ENCODE assay signal across 29 mouse cellular contexts in genomic region chr9:63760783-63761182, GRCm38 (mm10). TPM values are rescaled to one million over a fixed set of nuclear protein-coding genes. Genes with fewer than 3 reads are reported as not detected.
DNase-seq lines count a peak whose midpoint lies in the region; ATAC-seq and TF ChIP-seq lines count a peak whose summit lies in the region.
"Had no signal": no experiment of that assay in that cellular context is flagged by ENCODE, and none has a peak within 500 bp of the region (broad histone marks: within the 10 kb centered on the region; RNA-seq: fewer than 3 reads in every experiment).

No protein-coding gene starts in this region.

- H3K4me2 ChIP-seq in kidney, embryonic 16.5 days (replicated peaks; ENCODE audit: low read depth, low read length), result no peak overlapping the region
- H3K4me2 ChIP-seq in liver, embryonic 15.5 days, result 0 out of 2 replicates have a peak overlapping the region, but pooled peaks have one; percentile 16
- H3K4me2 ChIP-seq in intestine, postnatal 0 days (replicated peaks; ENCODE audit: low read depth), result peak overlapping the region; percentile 37
- 0 out of 2 replicates have a peak overlapping the region, but pooled peaks have one; percentile 22 for H3K4me2 ChIP-seq in stomach, embryonic 16.5 days (ENCODE audit: low read depth, low read length)
- H3K4me2 ChIP-seq: embryonic facial prominence, embryonic 13.5 days; forebrain, embryonic 15.5 days; heart, embryonic 15.5 days; hindbrain, embryonic 12.5 days; midbrain, embryonic 12.5 days; neural tube, embryonic 13.5 days had no signal

- H3K27ac ChIP-seq in kidney, embryonic 16.5 days (ENCODE audit: low read length), result peak overlapping the region; percentile 69
- H3K27ac ChIP-seq in liver, embryonic 15.5 days (replicated peaks), result peak overlapping the region; percentile 94
- H3K27ac ChIP-seq in intestine, postnatal 0 days (ENCODE audit: low read depth, low read length), result peak overlapping the region; percentile 80
- H3K27ac ChIP-seq in stomach, embryonic 16.5 days (ENCODE audit: low read length), result peak overlapping the region; percentile 60; the same call in 1 of the 2 replicates
- H3K27ac ChIP-seq: embryonic facial prominence, embryonic 13.5 days; forebrain, embryonic 10.5 days; forebrain, embryonic 15.5 days; heart, embryonic 10.5 days; heart, embryonic 15.5 days; hindbrain, embryonic 12.5 days; liver, embryonic 14.5 days; midbrain, embryonic 12.5 days; neural tube, embryonic 13.5 days had no signal

- H3K9me3 ChIP-seq in kidney, embryonic 16.5 days (ENCODE audit: low read length), result no peaks in the 10 kb centered on the region
- no peaks in the 10 kb centered on the region for H3K9me3 ChIP-seq in liver, embryonic 15.5 days (replicated peaks)
- H3K9me3 ChIP-seq in intestine, postnatal 0 days (ENCODE audit: control insufficient read depth), result no peaks in the 10 kb centered on the region
- H3K9me3 ChIP-seq in stomach, embryonic 16.5 days (replicated peaks; ENCODE audit: control insufficient read depth, low read length), result peaks cover 4% of the 10 kb centered on the region; the same call in 1 of the 2 replicates
- H3K9me3 ChIP-seq: forebrain, embryonic 15.5 days; heart, embryonic 15.5 days; neural tube, embryonic 13.5 days had no signal

- peak overlapping the region; percentile 23; the same call in 1 of the 2 replicates for H3K9ac ChIP-seq in kidney, embryonic 16.5 days (replicated peaks; ENCODE audit: low read length)
- no peak overlapping the region for H3K9ac ChIP-seq in liver, embryonic 15.5 days
- no peak overlapping the region; the same call in 1 of the 2 replicates for H3K9ac ChIP-seq in intestine, postnatal 0 days (ENCODE audit: low read depth, low read length)
- H3K9ac ChIP-seq in stomach, embryonic 16.5 days (ENCODE audit: low read length), result no peak overlapping the region
- H3K9ac ChIP-seq: embryonic facial prominence, embryonic 13.5 days; forebrain, embryonic 15.5 days; heart, embryonic 15.5 days; hindbrain, embryonic 12.5 days; liver, embryonic 14.5 days; midbrain, embryonic 12.5 days; neural tube, embryonic 13.5 days had no signal

- no peak for TF ChIP-seq CTCF in intestine, postnatal 0 days (IDR thresholded peaks at IDR 0.05; ENCODE audit: low read depth)

- H3K4me3 ChIP-seq in kidney, embryonic 16.5 days (ENCODE audit: low read length), result no peak overlapping the region
- H3K4me3 ChIP-seq in liver, embryonic 15.5 days (replicated peaks), result no peak overlapping the region
- no peak overlapping the region for H3K4me3 ChIP-seq in intestine, postnatal 0 days (ENCODE audit: low read depth, low read length)
- no peak overlapping the region for H3K4me3 ChIP-seq in stomach, embryonic 16.5 days (replicated peaks; ENCODE audit: low read length)
- H3K4me3 ChIP-seq: embryonic facial prominence, embryonic 13.5 days; forebrain, embryonic 10.5 days; forebrain, embryonic 15.5 days; heart, embryonic 10.5 days; heart, embryonic 15.5 days; hindbrain, embryonic 12.5 days; megakaryocyte, embryonic 14.5 days; midbrain, embryonic 12.5 days; neural tube, embryonic 13.5 days had no signal

- H3K27me3 ChIP-seq in kidney, embryonic 16.5 days (ENCODE audit: insufficient read depth, low read length), result no peaks in the 10 kb centered on the region
- no peaks in the 10 kb centered on the region for H3K27me3 ChIP-seq in liver, embryonic 15.5 days
- H3K27me3 ChIP-seq in intestine, postnatal 0 days (replicated peaks; ENCODE audit: control insufficient read depth, insufficient read depth, low read length), result no peaks in the 10 kb centered on the region
- no peaks in the 10 kb centered on the region for H3K27me3 ChIP-seq in stomach, embryonic 16.5 days (ENCODE audit: control insufficient read depth, insufficient read depth, low read length)
- H3K27me3 ChIP-seq: embryonic facial prominence, embryonic 13.5 days; forebrain, embryonic 15.5 days; heart, embryonic 15.5 days; hindbrain, embryonic 12.5 days; midbrain, embryonic 12.5 days had no signal

- no peak for DNase-seq in kidney, postnatal 36 days
- no peak for DNase-seq in liver
- no peak for DNase-seq in adrenal gland, adult 8-10 months
- DNase-seq in embryo, embryonic 10.5 days (ENCODE audit: low spot score), result no peak
- DNase-seq: adrenal gland, postnatal 25 days; cerebellum, adult 11-12 months; cerebellum, adult 9-11 months; gastrocnemius, postnatal 25 days; heart, adult 11 months; heart, postnatal 36 days; lung, postnatal 4 days; thymus, adult 18-20 months; thymus, postnatal 36 days had no signal

- no peaks in the 10 kb centered on the region for H3K36me3 ChIP-seq in kidney, embryonic 16.5 days (ENCODE audit: insufficient read depth, low read length)
- H3K36me3 ChIP-seq in liver, embryonic 15.5 days (replicated peaks), result no peaks in the 10 kb centered on the region
- H3K36me3 ChIP-seq in intestine, postnatal 0 days (ENCODE audit: control insufficient read depth, insufficient read depth), result no peaks in the 10 kb centered on the region
- no peaks in the 10 kb centered on the region for H3K36me3 ChIP-seq in stomach, embryonic 16.5 days (ENCODE audit: control insufficient read depth, insufficient read depth, low read length)
- H3K36me3 ChIP-seq: embryonic facial prominence, embryonic 13.5 days; forebrain, embryonic 15.5 days; heart, embryonic 10.5 days; heart, embryonic 15.5 days; hindbrain, embryonic 12.5 days; midbrain, embryonic 12.5 days; neural tube, embryonic 13.5 days had no signal

- ATAC-seq in kidney, embryonic 16.5 days (ENCODE audit: low FRiP score, low TSS enrichment), result no peak
- ATAC-seq in liver, embryonic 15.5 days (ENCODE audit: insufficient read depth), result no peak
- no peak for ATAC-seq in intestine, postnatal 0 days
- ATAC-seq in stomach, embryonic 16.5 days (ENCODE audit: insufficient read depth, low FRiP score), result no peak
- ATAC-seq: CD4-positive, CD25-positive, alpha-beta regulatory T cell, adult 4 months; forebrain, embryonic 15.5 days; lung, postnatal 0 days had no signal

- peaks cover 30% of the 10 kb centered on the region for H3K4me1 ChIP-seq in kidney, embryonic 16.5 days (ENCODE audit: insufficient read depth, low read length)
- H3K4me1 ChIP-seq in liver, embryonic 15.5 days (replicated peaks), result peaks cover 53% of the 10 kb centered on the region
- peaks cover 9% of the 10 kb centered on the region for H3K4me1 ChIP-seq in intestine, postnatal 0 days (replicated peaks; ENCODE audit: control insufficient read depth, insufficient read depth, low read length)
- peaks cover 21% of the 10 kb centered on the region for H3K4me1 ChIP-seq in stomach, embryonic 16.5 days (ENCODE audit: control insufficient read depth, insufficient read depth, low read length)

- 80% methylated on average over 7 of the region's 7 CpGs for WGBS in kidney, embryonic 16.5 days
- WGBS in liver, embryonic 15.5 days (ENCODE audit: insufficient replicate concordance), result 87% methylated on average over 7 of the region's 7 CpGs
- WGBS in intestine, postnatal 0 days, result 53% methylated on average over 7 of the region's 7 CpGs
- 82% methylated on average over 7 of the region's 7 CpGs for WGBS in stomach, embryonic 16.5 days

RNA-seq across cellular contexts. Expression of gene Smad3, which starts 3.0 kb away (rescaled TPM):
- 27.8 and 27.9 TPM in 2 replicates for polyA plus RNA-seq in kidney, embryonic 16.5 days (2015; fragmentation: Nextera tagmentation; extraction: Ambion mirVana)
- polyA plus RNA-seq in liver, embryonic 15.5 days (2015; fragmentation: Nextera tagmentation; extraction: Ambion mirVana), result 3.0 TPM in 2 replicates
- 5.0 and 5.7 TPM in 2 replicates for polyA plus RNA-seq in intestine, postnatal 0 days (2015; fragmentation: Nextera tagmentation; extraction: Ambion mirVana)
- polyA plus RNA-seq in stomach, embryonic 16.5 days (2015; fragmentation: Nextera tagmentation; extraction: Ambion mirVana), result 14.6 and 15.1 TPM in 2 replicates
- total RNA-seq in adrenal gland, adult 8-10 months (2022), result 10 to 100 TPM; 27.0 to 49.6 (median 37.1) TPM
